Mouse (Mus musculus) yolk sac, embryonic 10.5 days (tissue): ENCODE measurements around the gene Cenpm.
A peak's percentile ranks its signal among the peaks of the same experiment; 100 is the strongest.

Experiments
- DNase-seq: peaks from one replicate; pipeline ENCODE4 v3.0.0-alpha.2; 2017; ENCODE audit warnings: low spot score

The Cenpm gene

DNA sequence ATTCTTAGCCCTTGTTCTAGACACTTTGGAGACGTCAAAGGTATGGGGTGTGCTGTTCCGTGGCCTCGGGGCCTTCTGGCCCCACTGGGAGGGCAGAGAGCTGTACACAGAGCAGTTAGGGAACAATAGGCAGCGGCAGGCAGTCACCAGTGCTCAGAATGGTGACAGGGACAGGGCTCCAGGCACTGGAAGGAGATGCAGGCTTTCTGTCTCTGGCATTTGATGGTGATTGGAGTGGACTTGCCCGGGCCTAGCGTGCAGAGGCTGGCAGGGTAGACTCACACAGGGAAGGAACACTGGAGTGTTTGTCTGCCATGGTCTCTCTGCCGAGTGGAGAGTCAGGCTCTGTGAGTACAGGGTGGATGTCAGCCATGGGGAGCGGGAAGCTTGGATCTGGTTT is 51.9 kb downstream of the Cenpm start:
- DNase-seq = no peak

DNA sequence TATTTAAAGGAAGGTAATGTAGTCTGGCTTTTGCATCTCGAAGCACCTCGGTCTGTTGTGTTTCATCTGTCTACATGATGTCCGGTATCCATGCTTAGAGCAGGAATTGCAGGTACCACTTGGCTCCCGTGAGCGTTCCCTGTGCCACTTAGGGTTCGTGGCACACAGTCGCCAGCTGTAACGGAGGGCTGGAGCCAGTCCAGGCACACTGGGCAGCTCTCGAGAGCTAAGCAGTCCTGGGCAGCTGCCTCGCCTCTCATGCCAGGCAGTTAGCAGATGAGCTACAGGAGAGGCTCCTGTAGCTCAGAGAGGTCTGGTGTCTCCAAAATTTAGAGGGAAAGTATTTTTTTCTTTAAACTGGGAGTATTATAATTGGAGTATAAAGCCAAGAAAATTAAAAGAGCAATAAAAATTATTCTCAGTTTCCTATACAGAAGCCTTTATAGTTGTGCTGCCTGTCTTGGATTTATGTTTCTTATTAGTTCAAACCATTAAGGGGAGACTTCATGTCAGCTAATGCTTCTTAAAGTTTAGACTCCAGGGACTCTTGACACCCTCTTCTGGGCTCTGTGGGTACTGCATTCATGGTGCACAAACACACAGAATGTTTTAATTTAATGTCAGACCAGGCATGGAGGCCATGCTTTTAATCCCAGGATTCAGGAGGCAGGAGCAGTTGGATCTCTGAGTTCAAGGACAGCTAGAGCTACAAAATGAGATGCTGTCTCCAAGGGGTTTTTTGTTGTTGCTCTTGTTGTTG is 55.9 kb downstream of the Cenpm start:
- DNase-seq = no peak

DNA sequence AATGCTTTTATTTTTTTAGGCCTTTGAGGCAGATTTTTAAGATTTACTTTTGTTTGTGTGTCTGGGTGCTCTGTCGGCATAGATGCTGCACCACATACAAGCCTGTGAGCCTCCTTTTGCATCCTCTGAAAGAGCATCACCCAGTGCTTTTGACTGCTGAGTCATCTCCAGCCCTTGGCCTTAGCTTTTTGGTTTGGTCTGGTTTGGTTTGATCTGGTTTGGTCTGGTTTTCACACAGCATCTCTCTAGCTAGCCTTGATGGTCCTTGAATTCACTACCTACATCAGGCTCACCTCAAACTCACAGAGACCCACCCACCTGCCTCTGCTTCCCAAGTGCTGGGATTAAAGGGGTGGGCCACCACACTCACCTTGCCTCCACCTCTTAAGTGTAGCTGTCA is 56.6 kb downstream of the Cenpm start:
- DNase-seq = no peak

GRCm38 (mm10) chr15:82187401-82187800 is 57.1 kb downstream of the Cenpm start:
- DNase-seq = no peak

DNA sequence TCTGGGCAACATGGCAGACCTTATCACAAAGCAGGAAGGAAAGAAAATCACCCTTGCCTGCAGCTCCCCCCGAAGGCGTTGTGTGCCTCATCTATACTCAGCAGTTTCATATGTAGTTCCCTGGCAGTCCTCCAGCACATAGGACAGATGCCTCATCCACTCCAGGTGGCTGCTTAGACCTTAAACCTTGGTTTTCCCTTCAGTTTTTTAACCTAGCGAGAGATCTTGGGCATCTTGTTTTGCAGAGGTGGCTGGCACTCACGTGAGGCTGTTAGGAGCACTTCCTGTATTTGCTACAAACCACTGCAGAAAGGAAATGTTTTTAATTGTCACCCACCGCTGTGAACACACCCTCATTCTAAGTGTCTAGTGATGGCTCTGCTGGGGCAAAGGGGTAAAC is 57.6 kb downstream of the Cenpm start:
- DNase-seq = no peak

GRCm38 (mm10) chr15:82186131-82186530 is 58.4 kb downstream of the Cenpm start:
- DNase-seq = no peak

- DNase-seq = no peak
These were observed 59.3 kb downstream of the Cenpm start for GRCm38 (mm10) chr15:82185062-82185783.

DNA sequence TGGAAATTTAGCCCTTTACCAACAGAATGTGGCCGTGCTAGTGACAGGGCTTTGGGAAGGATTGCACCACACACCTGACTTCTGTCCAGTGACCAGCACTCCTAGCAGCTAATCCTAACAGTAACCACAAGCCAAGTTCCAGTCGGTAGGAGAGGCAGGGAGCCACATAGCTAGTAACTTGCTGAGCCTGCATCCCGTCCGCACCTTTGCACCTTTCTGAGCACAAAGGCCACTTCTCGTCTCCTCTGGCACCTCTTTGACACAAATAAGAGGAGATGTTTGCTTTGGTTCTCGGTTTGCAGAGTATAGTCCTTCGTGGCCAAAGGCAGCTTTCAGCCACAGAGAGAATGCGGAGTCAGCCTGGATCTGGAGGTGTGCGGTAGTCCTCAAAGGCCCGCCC is 59.9 kb downstream of the Cenpm start:
- DNase-seq = peak; percentile 90

- DNase-seq = peak; percentile 76
These were observed 60.4 kb downstream of the Cenpm start for GRCm38 (mm10) chr15:82184183-82184582.
